Mouse (Mus musculus): ENCODE measurements around the gene Elovl7.

- no peak for TF ChIP-seq CTCF (IDR thresholded peaks at IDR 0.05; ENCODE audit: low read depth, low read length)
- TF ChIP-seq POLR2A (IDR thresholded peaks at IDR 0.05; ENCODE audit: borderline replicate concordance, low read depth, low read length): no peak
Measured at GRCm38 (mm10) chr13:108298241-108298640, 84.0 kb downstream of the Elovl7 start.

All from bone marrow macrophage, adult 2 months (primary cell).